Mouse (Mus musculus): ENCODE results near the gene Nr2c1. TPM values are rescaled to one million over a fixed set of nuclear protein-coding genes. Genes with fewer than 3 reads are reported as not detected.
A peak's percentile ranks its signal among the peaks of the same experiment; 100 is the strongest.

Nr2c1 gene
- polyA plus RNA-seq, 1 experiment = 12.9 TPM

- Histone ChIP-seq H3K4me1 (ENCODE audit: control insufficient read depth, insufficient read depth, low read length) (no peaks in the 10 kb centered on the region), H3K27ac (ENCODE audit: insufficient read depth, low read depth, low read length) (no peak overlapping the region), H3K4me3 (ENCODE audit: insufficient read depth, low read length) (no peak overlapping the region)
- no peak for TF ChIP-seq POLR2A (IDR thresholded peaks at IDR 0.05; ENCODE audit: borderline replicate concordance, low read depth, low read length)
- no peak for TF ChIP-seq CTCF (IDR thresholded peaks at IDR 0.05; ENCODE audit: low read depth, low read length)
Observed at GRCm38 (mm10) chr10:94134535-94135390, 13.1 kb upstream of the Nr2c1 start.

- TF ChIP-seq POLR2A (IDR thresholded peaks at IDR 0.05; ENCODE audit: borderline replicate concordance, low read depth, low read length) (no peak), CTCF (IDR thresholded peaks at IDR 0.05; ENCODE audit: low read depth, low read length) (no peak)
Observed at GRCm38 (mm10) chr10:94138890-94139482, 8.8 kb upstream of the Nr2c1 start.

GRCm38 (mm10) chr10:94140227-94140931 lies 7.4 kb upstream of the Nr2c1 start:
- H3K4me3 ChIP-seq (ENCODE audit: insufficient read depth, low read length) = no peak overlapping the region
- H3K4me1 ChIP-seq (ENCODE audit: control insufficient read depth, insufficient read depth, low read length) = peaks cover 8% of the 10 kb centered on the region
- H3K27ac ChIP-seq (ENCODE audit: insufficient read depth, low read depth, low read length) = no peak overlapping the region
- TF ChIP-seq POLR2A (IDR thresholded peaks at IDR 0.05; ENCODE audit: borderline replicate concordance, low read depth, low read length) = no peak
- TF ChIP-seq CTCF (IDR thresholded peaks at IDR 0.05; ENCODE audit: low read depth, low read length) = no peak

More at GRCm38 (mm10) chr10:94138890-94139482, 8.8 kb upstream of the Nr2c1 start:
- no peak overlapping the region for H3K4me3 ChIP-seq (ENCODE audit: insufficient read depth, low read length)
- no peak overlapping the region for H3K27ac ChIP-seq (ENCODE audit: insufficient read depth, low read depth, low read length)
- peaks cover 8% of the 10 kb centered on the region for H3K4me1 ChIP-seq (ENCODE audit: control insufficient read depth, insufficient read depth, low read length)

- no peak for TF ChIP-seq CTCF (IDR thresholded peaks at IDR 0.05; ENCODE audit: low read depth, low read length)
- TF ChIP-seq POLR2A (IDR thresholded peaks at IDR 0.05; ENCODE audit: borderline replicate concordance, low read depth, low read length) = no peak
- peak overlapping the region; percentile 57; the same call in 1 of the 2 replicates for H3K27ac ChIP-seq (ENCODE audit: insufficient read depth, low read depth, low read length)
- peaks cover 12% of the 10 kb centered on the region for H3K4me1 ChIP-seq (ENCODE audit: control insufficient read depth, insufficient read depth, low read length)
- H3K4me3 ChIP-seq (ENCODE audit: insufficient read depth, low read length) = no peak overlapping the region
Observed at GRCm38 (mm10) chr10:94142427-94142826, 5.4 kb upstream of the Nr2c1 start.

GRCm38 (mm10) chr10:94144581-94144980 lies 3.2 kb upstream of the Nr2c1 start:
- TF ChIP-seq CTCF (IDR thresholded peaks at IDR 0.05; ENCODE audit: low read depth, low read length) (no peak), POLR2A (IDR thresholded peaks at IDR 0.05; ENCODE audit: borderline replicate concordance, low read depth, low read length) (no peak)
- Histone ChIP-seq H3K27ac (ENCODE audit: insufficient read depth, low read depth, low read length) (no peak overlapping the region), H3K4me1 (ENCODE audit: control insufficient read depth, insufficient read depth, low read length) (peaks cover 20% of the 10 kb centered on the region), H3K4me3 (ENCODE audit: insufficient read depth, low read length) (no peak overlapping the region)

- Histone ChIP-seq H3K4me1 (ENCODE audit: control insufficient read depth, insufficient read depth, low read length) (peaks cover 20% of the 10 kb centered on the region), H3K4me3 (ENCODE audit: insufficient read depth, low read length) (peak overlapping the region; percentile 75), H3K27ac (ENCODE audit: insufficient read depth, low read depth, low read length) (0 out of 2 replicates have a peak overlapping the region, but pooled peaks have one; percentile 4)
- TF ChIP-seq POLR2A (IDR thresholded peaks at IDR 0.05; ENCODE audit: borderline replicate concordance, low read depth, low read length) = no peak
- no peak for TF ChIP-seq CTCF (IDR thresholded peaks at IDR 0.05; ENCODE audit: low read depth, low read length)
Observed at GRCm38 (mm10) chr10:94147391-94147755, 450 bp upstream of the Nr2c1 start.

GRCm38 (mm10) chr10:94151488-94151887 lies 3.7 kb downstream of the Nr2c1 start:
- Histone ChIP-seq H3K27ac (ENCODE audit: insufficient read depth, low read depth, low read length) (no peak overlapping the region), H3K4me1 (ENCODE audit: control insufficient read depth, insufficient read depth, low read length) (peaks cover 17% of the 10 kb centered on the region), H3K4me3 (ENCODE audit: insufficient read depth, low read length) (no peak overlapping the region)
- TF ChIP-seq CTCF (IDR thresholded peaks at IDR 0.05; ENCODE audit: low read depth, low read length) = no peak
- no peak for TF ChIP-seq POLR2A (IDR thresholded peaks at IDR 0.05; ENCODE audit: borderline replicate concordance, low read depth, low read length)

- peaks cover 12% of the 10 kb centered on the region for H3K4me1 ChIP-seq (ENCODE audit: control insufficient read depth, insufficient read depth, low read length)
- no peak for TF ChIP-seq POLR2A (IDR thresholded peaks at IDR 0.05; ENCODE audit: borderline replicate concordance, low read depth, low read length)
- TF ChIP-seq CTCF (IDR thresholded peaks at IDR 0.05; ENCODE audit: low read depth, low read length) = no peak
- no peak overlapping the region for H3K4me3 ChIP-seq (ENCODE audit: insufficient read depth, low read length)
- H3K27ac ChIP-seq (ENCODE audit: insufficient read depth, low read depth, low read length) = no peak overlapping the region
Observed at GRCm38 (mm10) chr10:94153841-94154240, 6.0 kb downstream of the Nr2c1 start.

- Histone ChIP-seq H3K4me1 (ENCODE audit: control insufficient read depth, insufficient read depth, low read length) (no peaks in the 10 kb centered on the region), H3K27ac (ENCODE audit: insufficient read depth, low read depth, low read length) (no peak overlapping the region), H3K4me3 (ENCODE audit: insufficient read depth, low read length) (no peak overlapping the region)
- TF ChIP-seq POLR2A (IDR thresholded peaks at IDR 0.05; ENCODE audit: borderline replicate concordance, low read depth, low read length) = no peak
Observed at GRCm38 (mm10) chr10:94158962-94159361, 11.1 kb downstream of the Nr2c1 start.

All from bone marrow macrophage, adult 2 months (primary cell).